Mouse (Mus musculus) heart, adult 10 weeks (tissue): ENCODE results near the gene Tceanc2. TPM values are rescaled to one million over a fixed set of nuclear protein-coding genes. Genes with fewer than 3 reads are reported as not detected.

Experiments
- polyA plus RNA-seq: library from polyadenylated mRNA; stranded (reverse); fragments of 350-450 nt; fragmentation: Illumina TruSeq; extraction: RNeasy Lipid Tissue Mini Kit (QIAGEN cat#74804); gene quantifications from one replicate; pipeline ENCODE4 v1.2.3, GENCODE M21; 2014; ENCODE audit warnings: low read depth, low replicate concordance

The Tceanc2 gene
- polyA plus RNA-seq: 8.1 TPM

DNA sequence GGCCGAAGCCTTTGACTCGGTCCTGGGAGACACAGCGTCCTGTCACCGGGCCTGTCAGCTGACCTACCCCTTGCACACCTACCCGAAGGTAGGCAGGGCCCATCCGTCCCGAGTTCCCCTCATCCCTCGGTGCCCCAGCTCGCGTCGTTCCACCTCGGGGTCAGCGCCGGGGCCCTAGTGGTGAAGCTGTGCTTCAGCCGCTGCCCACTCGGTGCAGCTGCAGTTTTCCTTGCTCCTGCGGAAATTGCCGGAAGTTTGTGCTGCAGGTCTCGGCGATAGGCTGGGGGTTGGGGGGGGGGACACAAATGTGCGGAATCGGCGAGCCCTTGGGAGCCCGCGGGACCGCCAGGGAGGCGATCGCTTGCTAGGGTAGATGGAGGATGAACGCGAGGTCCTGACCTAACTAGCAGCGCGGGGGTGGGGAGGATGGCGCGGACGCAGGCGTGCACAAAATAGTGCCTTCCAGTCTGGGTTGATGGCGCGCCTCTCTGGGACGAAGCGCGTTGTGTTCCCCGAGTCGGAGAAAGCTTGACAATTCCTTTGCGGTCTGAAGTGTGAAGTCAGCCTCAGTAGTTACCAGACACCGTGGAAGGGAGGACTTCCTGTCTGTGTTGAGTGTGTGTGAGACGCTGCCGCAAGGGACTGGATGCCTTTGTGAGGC, at the start of gene Tceanc2:
Gene Tceanc2 (minus strand): TSS at position 287 of the 661 bp plus-strand sequence.

GRCm38 (mm10) chr4:107208880-107209279, 30.0 kb upstream of the Tceanc2 start, which contains the start of gene Ldlrad1:
Gene Ldlrad1 (plus strand): TSS chr4:107209180.

DNA sequence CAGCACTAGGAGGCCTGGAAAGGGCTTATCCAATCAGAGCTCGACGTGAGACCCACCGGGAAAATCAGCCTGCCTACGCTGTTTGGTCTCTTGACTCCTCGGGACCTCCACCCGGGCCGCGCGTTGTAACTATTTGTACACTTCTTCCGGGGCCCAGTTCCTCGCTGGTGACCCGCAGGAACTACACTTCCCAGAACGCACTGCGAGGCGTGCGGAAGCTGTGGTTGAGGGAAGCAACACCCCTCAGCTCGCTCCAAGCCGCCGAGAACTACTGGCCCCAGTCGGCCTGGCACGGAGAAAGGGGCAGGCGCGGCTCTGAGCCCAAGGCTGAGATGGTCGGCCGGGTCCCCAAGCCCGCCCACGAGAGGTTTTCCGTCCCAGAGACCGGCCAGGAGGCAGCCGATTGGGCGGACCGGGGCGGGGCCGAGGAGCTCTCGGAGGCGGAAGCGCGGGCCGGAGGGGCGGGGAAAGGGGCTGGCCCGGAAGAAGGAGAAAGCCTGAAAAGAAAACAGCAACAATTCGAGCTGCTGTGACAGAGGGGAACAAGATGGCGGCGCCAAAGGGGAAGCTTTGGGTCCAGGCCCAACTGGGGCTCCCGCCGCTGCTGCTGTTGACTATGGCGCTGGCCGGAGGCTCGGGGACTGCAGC, 610 bp downstream of the Tceanc2 start, which contains the start of gene Tmem59:
Gene Tmem59 (plus strand): TSS at position 218 of the 648 bp plus-strand sequence.

DNA sequence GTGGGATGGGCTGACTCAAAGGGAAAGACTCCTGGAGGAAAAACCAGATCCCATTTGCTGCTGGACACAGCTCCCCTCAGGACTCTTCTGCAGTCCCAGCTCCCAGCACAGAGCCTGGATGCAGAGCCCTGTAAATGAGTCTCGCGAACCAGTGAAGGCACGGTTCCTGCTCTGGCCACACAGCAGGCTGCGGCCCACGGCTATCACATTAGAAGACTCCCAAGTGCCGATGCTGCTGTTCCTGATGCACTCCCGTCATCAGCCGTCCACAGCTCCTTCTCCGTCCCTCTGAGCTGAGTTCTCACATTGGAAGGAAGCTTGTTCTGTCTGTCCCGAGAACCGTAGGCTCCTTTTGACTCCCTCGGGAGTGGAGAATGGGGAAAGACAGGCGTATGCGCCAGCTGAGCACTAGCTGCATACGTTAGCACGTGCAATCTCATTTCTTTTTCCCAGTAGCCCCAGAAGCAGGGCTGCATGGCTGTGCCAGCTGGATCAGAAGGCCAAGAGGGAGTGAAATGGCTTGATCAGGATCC, 82.0 kb downstream of the Tceanc2 start, which contains the start of gene Cdcp2:
Gene Cdcp2 (plus strand): TSS at position 51 of the 533 bp plus-strand sequence.

Other genes with a start within 250 kb of the Tceanc2 start
- gene Mrpl37, start 112.2 kb downstream of the Tceanc2 start, polyA plus RNA-seq: 101 TPM
- 14.2 TPM for gene Cyb5rl, start 112.1 kb downstream of the Tceanc2 start, polyA plus RNA-seq
- gene Cdcp2, start 82.2 kb downstream of the Tceanc2 start, polyA plus RNA-seq: not detected
- 181 TPM for gene Tmem59, start 717 bp downstream of the Tceanc2 start, polyA plus RNA-seq
- gene Ldlrad1, start 30.1 kb upstream of the Tceanc2 start, polyA plus RNA-seq: not detected
- 12.3 TPM for gene Lrrc42, start 74.4 kb upstream of the Tceanc2 start, polyA plus RNA-seq
- gene Hspb11, start 74.5 kb upstream of the Tceanc2 start, polyA plus RNA-seq: 12.4 TPM
- gene Dio1, start 128.1 kb upstream of the Tceanc2 start, polyA plus RNA-seq: not detected
- 26.4 TPM for gene Yipf1, start 135.2 kb upstream of the Tceanc2 start, polyA plus RNA-seq
- 9.9 TPM for gene Ndc1, start 188.7 kb upstream of the Tceanc2 start, polyA plus RNA-seq